Mouse (Mus musculus) forebrain, embryonic 14.5 days (tissue): Measurements from ENCODE around the gene Nt5c2. TPM values are rescaled to one million over a fixed set of nuclear protein-coding genes. Genes with fewer than 3 reads are reported as not detected.

Source experiments
- ATAC-seq: fragments of 200-750 bp; cut with Nextera tagmentation; 2 replicates; pipeline ENCODE4 v1.8.0; 2017; ENCODE audit warnings: mild to moderate bottlenecking, moderate library complexity
- DNase-seq: peaks from one replicate; pipeline ENCODE4 v3.0.0-alpha.2; 2015; ENCODE audit warnings: low spot score
- H3K27ac ChIP-seq: fragments of 300-500 bp; sonication (generic); 2 replicates; pipeline ENCODE4 v1.5.1; 2014; ENCODE audit warnings: low read depth, mild to moderate bottlenecking, control low read depth, low read length, moderate library complexity
- H3K27me3 ChIP-seq: fragments of 300-500 bp; sonication (generic); replicated peaks from 2 replicates; pipeline ENCODE4 v1.6.1; 2014; ENCODE audit warnings: low read length, control low read depth, mixed read lengths; ENCODE audit not compliant: control insufficient read depth, insufficient read depth
- H3K36me3 ChIP-seq: fragments of 300-500 bp; sonication (generic); 2 replicates; pipeline ENCODE4 v1.6.1; 2014; ENCODE audit warnings: low read length, control low read depth; ENCODE audit not compliant: control insufficient read depth, insufficient read depth
- H3K4me1 ChIP-seq: fragments of 300-500 bp; sonication (generic); 2 replicates; pipeline ENCODE4 v1.6.1; 2014; ENCODE audit warnings: antibody characterized with exemption, low read length, control low read depth; ENCODE audit not compliant: control insufficient read depth, insufficient read depth
- H3K4me2 ChIP-seq: fragments of 300-500 bp; sonication (generic); 2 replicates; pipeline ENCODE4 v1.6.1; 2014; ENCODE audit warnings: mild to moderate bottlenecking, control low read depth, low read length
- H3K4me3 ChIP-seq: fragments of 300-500 bp; sonication (generic); 2 replicates; pipeline ENCODE4 v1.5.1; 2014; ENCODE audit warnings: low read depth, low read length, control low read depth
- H3K9ac ChIP-seq: fragments of 300-500 bp; sonication (generic); 2 replicates; pipeline ENCODE4 v1.6.1; 2014; ENCODE audit warnings: mild to moderate bottlenecking, low read length, control low read depth, moderate library complexity
- H3K9me3 ChIP-seq: fragments of 300-500 bp; sonication (generic); replicated peaks from 2 replicates; pipeline ENCODE4 v1.6.1; 2016; ENCODE audit warnings: low read length, control low read depth, mixed read lengths; ENCODE audit not compliant: control insufficient read depth
- WGBS: fragments of 180-500 bp; shearing (Covaris S2); extraction: QIAGEN DNeasy Blood & Tissue Kit; methylation state at CpG from one replicate; pipeline ENCODE4 v1.1.7; 2014; 5-methylcytosine and 5-hydroxymethylcytosine counted together
- polyA plus RNA-seq: library from polyadenylated mRNA; unstranded; fragments of >200 nt; fragmentation: Nextera tagmentation; extraction: Ambion mirVana; gene quantifications from 2 replicates; pipeline ENCODE4 v1.2.1, GENCODE M21; 2014

The Nt5c2 gene
- polyA plus RNA-seq, 1 experiment from 2014 or later, result 84.2 TPM

DNA sequence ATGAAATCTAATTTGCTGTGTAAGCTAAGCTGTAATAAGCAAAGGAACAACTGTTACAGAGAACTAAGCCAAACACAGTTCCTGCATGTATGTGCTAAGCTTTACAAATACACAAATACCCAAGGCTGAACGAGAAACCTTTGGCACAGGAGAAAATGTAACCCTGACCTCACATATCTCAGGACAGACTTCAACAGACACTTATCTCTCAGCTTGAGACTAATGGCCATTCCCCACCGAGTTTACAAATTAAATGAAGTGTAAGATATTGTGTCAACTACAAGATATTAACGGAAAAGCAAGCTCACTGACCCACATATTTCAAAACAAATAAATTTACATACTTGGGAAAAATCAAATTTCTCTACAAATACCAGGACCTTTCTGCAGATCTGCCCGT is 86.8 kb downstream of the Nt5c2 start:
- H3K27ac ChIP-seq, result no peak overlapping the region
- H3K4me2 ChIP-seq, result no peak overlapping the region
- H3K9ac ChIP-seq, result no peak overlapping the region
- no peaks in the 10 kb centered on the region for H3K27me3 ChIP-seq
- H3K36me3 ChIP-seq, result no peaks in the 10 kb centered on the region
- DNase-seq (no peak), ATAC-seq (no peak)
- no peaks in the 10 kb centered on the region for H3K9me3 ChIP-seq
- H3K4me3 ChIP-seq, result no peak overlapping the region
- WGBS, result 66% methylated on average over 4 of the region's 4 CpGs
- H3K4me1 ChIP-seq, result no peaks in the 10 kb centered on the region

DNA sequence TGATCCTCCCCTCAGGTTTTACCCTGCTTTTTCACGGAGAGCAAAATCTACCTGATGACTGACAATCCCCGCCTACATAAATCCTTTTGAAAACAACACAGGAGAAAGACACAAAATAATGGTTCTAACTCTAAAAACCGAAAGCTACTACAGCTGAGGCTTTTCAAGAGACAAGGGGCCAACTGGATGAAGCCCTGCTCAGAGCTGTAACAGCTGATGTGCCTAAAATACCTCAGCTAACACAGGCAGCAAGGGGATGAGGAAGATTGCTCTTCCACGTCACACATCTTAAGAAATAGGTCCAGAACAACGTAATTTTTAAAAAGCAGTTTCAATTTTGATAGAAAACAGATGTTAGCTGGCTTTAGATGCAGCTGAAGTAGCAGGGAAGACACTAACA is 88.0 kb downstream of the Nt5c2 start:
- Histone ChIP-seq H3K27me3 (no peaks in the 10 kb centered on the region), H3K4me1 (no peaks in the 10 kb centered on the region), H3K4me3 (no peak overlapping the region), H3K27ac (no peak overlapping the region), H3K4me2 (no peak overlapping the region), H3K36me3 (no peaks in the 10 kb centered on the region), H3K9me3 (no peaks in the 10 kb centered on the region), H3K9ac (no peak overlapping the region)
- ATAC-seq (no peak), DNase-seq (no peak)
- WGBS, result 63% methylated on average over 5 of the region's 5 CpGs

DNA sequence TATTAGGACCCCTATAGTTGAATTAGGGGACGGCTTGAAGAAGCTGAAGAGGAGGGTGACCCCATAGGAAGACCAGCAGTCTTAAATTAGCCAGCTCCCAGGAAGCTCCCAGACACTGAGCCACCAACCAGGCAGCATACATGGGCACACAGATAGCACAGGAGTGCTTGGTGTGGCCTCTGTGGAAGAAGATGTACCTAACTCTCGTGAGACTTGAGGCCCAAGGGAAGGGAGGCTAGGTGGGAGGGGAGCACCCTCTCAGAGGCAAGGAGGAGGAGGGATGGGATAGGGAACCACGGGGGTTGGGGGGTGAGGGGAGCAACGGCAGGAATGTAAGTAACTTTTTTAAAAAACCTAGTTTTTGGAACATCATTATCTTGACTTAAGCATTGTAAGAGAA is 88.6 kb downstream of the Nt5c2 start:
- Histone ChIP-seq H3K9ac (no peak overlapping the region), H3K27me3 (no peaks in the 10 kb centered on the region), H3K9me3 (no peaks in the 10 kb centered on the region), H3K4me1 (no peaks in the 10 kb centered on the region), H3K36me3 (0 out of 2 replicates have a peak, but pooled peaks cover under 1% of the 10 kb centered on the region), H3K4me3 (no peak overlapping the region), H3K27ac (no peak overlapping the region), H3K4me2 (no peak overlapping the region)
- no peak for DNase-seq
- 59% methylated on average over 4 of the region's 4 CpGs for WGBS
- no peak for ATAC-seq

DNA sequence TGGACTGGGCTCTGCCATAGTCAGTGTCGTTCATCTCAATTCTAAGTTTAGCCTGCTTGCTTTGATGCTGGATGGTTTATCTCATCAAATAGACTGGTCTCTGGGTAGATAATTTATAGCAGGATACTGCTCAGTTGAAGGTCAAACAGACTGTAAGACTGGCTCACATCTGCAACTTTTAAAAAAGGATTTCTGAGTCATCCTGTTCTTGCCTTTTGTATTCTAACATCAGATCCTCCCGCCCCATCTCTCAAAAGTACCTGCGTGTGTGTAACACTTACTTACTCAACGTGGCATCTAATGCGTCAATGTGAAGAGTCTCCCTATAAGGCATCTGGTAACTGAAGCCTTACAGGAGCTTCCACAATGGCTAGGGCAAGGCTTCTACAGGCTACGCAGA is 94.4 kb downstream of the Nt5c2 start:
- ATAC-seq (no peak), DNase-seq (no peak)
- Histone ChIP-seq H3K36me3 (peaks cover 5% of the 10 kb centered on the region; the same call in 1 of the 2 replicates), H3K4me2 (no peak overlapping the region), H3K9me3 (no peaks in the 10 kb centered on the region), H3K27me3 (no peaks in the 10 kb centered on the region), H3K4me3 (no peak overlapping the region), H3K4me1 (no peaks in the 10 kb centered on the region), H3K27ac (no peak overlapping the region), H3K9ac (no peak overlapping the region)
- 91% methylated on average over 6 of the region's 6 CpGs for WGBS

DNA sequence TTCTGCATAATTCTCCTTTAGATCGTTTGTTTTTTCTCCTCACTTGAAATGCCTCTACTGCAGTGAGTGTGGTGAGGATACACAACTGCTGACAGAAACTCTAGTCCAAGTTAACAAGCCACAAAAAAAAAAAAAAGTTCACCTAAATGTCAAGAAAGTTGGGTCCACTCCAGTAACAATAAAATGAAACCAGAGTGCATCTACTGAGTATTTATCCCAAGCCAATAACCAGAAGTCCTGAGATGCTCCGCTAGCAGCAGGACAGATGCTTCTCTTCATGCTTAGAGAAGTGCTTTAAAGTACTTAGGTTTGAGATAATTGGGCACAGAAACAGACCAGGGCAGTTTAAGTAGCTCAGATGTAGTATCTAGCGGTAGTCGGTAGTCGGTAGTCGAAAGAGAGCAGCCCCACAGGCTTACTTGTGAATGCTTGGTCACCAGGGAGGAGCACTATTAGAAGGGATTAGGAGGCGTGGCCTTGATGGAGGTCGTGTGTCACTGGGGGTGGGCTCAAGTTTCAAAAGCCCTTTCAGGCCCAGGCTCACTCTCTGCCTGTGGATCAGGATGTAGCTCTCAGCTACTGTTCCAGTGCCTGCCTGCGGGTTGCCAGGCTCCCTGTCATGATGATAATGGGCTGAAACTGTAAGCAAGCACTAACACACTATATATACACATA is 99.4 kb downstream of the Nt5c2 start:
- 58% methylated on average over 9 of the region's 9 CpGs for WGBS
- no peak for ATAC-seq
- Histone ChIP-seq H3K4me3 (no peak overlapping the region), H3K9ac (no peak overlapping the region), H3K27me3 (no peaks in the 10 kb centered on the region), H3K4me2 (no peak overlapping the region), H3K4me1 (no peaks in the 10 kb centered on the region), H3K27ac (no peak overlapping the region), H3K9me3 (no peaks in the 10 kb centered on the region), H3K36me3 (no peaks in the 10 kb centered on the region; the same call in 1 of the 2 replicates)
- DNase-seq, result no peak

DNA sequence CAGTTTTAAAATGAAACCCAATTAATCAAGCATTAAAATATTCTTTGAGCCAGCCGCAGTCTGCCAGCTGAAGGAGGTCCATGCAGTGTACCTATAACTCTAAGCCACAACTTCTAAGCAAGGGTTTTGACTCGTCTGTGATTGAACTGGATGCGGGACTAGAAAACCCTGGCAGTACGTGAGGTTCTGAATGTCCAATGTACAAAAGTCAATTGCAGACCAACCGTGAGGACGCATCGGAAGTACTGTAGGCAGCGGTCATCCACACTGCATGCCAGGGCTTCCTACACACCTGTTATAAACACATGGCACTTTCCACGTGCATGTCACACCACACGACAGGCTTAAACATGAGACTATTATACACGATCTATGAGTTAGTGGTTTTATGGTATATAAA is 101.3 kb downstream of the Nt5c2 start:
- H3K27ac ChIP-seq, result no peak overlapping the region
- H3K9ac ChIP-seq, result no peak overlapping the region
- WGBS, result 93% methylated on average over 11 of the region's 11 CpGs
- DNase-seq, result no peak
- no peaks in the 10 kb centered on the region for H3K9me3 ChIP-seq
- ATAC-seq, result no peak
- no peaks in the 10 kb centered on the region for H3K27me3 ChIP-seq
- H3K36me3 ChIP-seq, result no peaks in the 10 kb centered on the region
- H3K4me3 ChIP-seq, result no peak overlapping the region
- H3K4me1 ChIP-seq, result no peaks in the 10 kb centered on the region
- no peak overlapping the region for H3K4me2 ChIP-seq

DNA sequence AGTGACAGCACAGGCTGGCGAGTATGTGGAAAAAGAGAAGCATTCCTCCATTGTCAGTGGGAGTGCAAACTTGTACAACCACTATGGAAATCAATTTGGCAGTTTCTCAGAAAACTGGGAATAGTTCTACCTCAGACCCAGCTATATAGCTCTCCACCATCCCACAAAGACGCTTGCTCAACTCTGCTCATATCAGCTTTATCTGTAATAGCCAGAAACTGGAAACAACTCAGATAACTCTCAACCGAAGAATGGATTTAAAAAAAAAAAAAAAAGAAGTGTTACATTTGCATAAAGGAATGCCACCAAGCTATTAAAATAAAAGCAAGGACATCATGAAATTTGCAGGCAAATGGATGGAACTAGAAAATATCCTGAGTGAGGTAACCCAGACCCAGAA is 103.5 kb downstream of the Nt5c2 start:
- no peaks in the 10 kb centered on the region for H3K4me1 ChIP-seq
- no peak overlapping the region for H3K9ac ChIP-seq
- H3K27me3 ChIP-seq, result no peaks in the 10 kb centered on the region
- DNase-seq (no peak), ATAC-seq (no peak)
- no peak overlapping the region for H3K4me2 ChIP-seq
- H3K36me3 ChIP-seq, result no peaks in the 10 kb centered on the region
- no peak overlapping the region for H3K27ac ChIP-seq
- no peak overlapping the region for H3K4me3 ChIP-seq
- 89% methylated on average over 3 of the region's 3 CpGs for WGBS
- H3K9me3 ChIP-seq, result no peaks in the 10 kb centered on the region

DNA sequence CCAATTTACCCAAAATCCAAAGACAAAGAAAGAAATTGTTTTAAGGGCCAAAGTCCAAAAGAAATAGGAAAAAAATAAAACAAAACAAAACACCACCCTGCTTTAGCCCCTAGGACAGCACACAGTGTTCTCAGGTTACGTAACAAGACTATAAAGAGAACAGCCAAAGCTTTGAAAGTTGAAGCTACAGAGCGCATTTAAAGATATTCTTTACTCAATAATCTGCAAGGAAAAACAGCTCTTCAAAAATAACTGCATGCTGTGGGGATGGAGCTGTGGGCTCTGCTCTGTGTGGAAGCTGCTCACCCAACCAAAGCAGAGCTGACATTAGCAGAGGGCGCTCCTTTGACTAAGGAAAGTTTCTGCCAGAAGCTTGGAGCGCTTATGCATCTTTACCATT is 106.0 kb downstream of the Nt5c2 start:
- peak; percentile 1 for DNase-seq
- Histone ChIP-seq H3K4me3 (no peak overlapping the region), H3K9me3 (no peaks in the 10 kb centered on the region), H3K36me3 (no peaks in the 10 kb centered on the region), H3K4me2 (no peak overlapping the region), H3K9ac (no peak overlapping the region), H3K4me1 (no peaks in the 10 kb centered on the region), H3K27ac (no peak overlapping the region), H3K27me3 (no peaks in the 10 kb centered on the region)
- ATAC-seq, result no peak
- WGBS, result 34% methylated on average over 4 of the region's 4 CpGs

DNA sequence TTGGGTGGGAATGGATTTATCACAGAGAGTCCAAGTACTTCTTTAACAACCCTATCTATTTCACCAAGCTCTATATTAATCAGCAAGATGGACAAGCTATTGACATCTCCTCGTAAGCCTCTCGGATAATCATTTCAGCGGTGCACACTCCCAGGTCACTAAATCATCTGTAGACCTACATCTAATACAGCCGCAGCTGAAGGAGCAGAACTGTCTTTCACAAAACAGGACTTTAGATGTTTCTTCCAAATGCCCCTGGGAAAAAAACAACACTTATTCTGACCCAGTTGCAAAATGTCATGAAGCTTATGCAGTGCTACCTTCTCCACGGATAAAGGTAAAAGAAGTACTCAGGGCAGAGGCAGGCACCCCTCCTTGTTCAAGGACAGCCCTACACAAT is 106.7 kb downstream of the Nt5c2 start:
- Histone ChIP-seq H3K4me2 (no peak overlapping the region), H3K4me1 (no peaks in the 10 kb centered on the region), H3K27me3 (no peaks in the 10 kb centered on the region), H3K9me3 (no peaks in the 10 kb centered on the region), H3K27ac (no peak overlapping the region), H3K9ac (no peak overlapping the region), H3K4me3 (no peak overlapping the region), H3K36me3 (no peaks in the 10 kb centered on the region)
- DNase-seq (no peak), ATAC-seq (no peak)
- 67% methylated on average over 5 of the region's 5 CpGs for WGBS
